Mouse (Mus musculus) thymus, adult 2 months (tissue): ENCODE measurements at regions not wholly inside any gene's neighbourhood (a gene's known extent, or its start where the extent isn't known, plus 50 kb on each side); places are given as distances from the start of the nearest gene placed in this dataset.

ENCODE experiments used
- CTCF ChIP-seq: fragments of 200-500 bp; IDR thresholded peaks from 2 replicates; pipeline ENCODE4 v1.5.1; 2012; ENCODE audit warnings: mild to moderate bottlenecking, control low read depth, low read length, moderate library complexity, borderline replicate concordance; ENCODE audit not compliant: control insufficient read depth, poor library complexity, insufficient read depth; ENCODE audit errors: extremely low read depth
- POLR2A ChIP-seq: fragments of 200-500 bp; IDR thresholded peaks from 2 replicates; pipeline ENCODE4 v1.6.1; 2012; ENCODE audit warnings: mild to moderate bottlenecking, low read length, control low read depth, moderate library complexity; ENCODE audit not compliant: control insufficient read depth, poor library complexity, insufficient read depth; ENCODE audit errors: extremely low read depth

GRCm38 (mm10) chr2:171846826-171847492, 196.3 kb downstream of the Cbln4 start:
- TF ChIP-seq CTCF, result no peak
- TF ChIP-seq POLR2A, result no peak
